Mouse (Mus musculus): ENCODE data around the gene Metrn.

GRCm38 (mm10) chr17:25843636-25844395, 46.9 kb upstream of the Metrn start:
- TF ChIP-seq USF1 (IDR thresholded peaks at IDR 0.05; ENCODE audit: low read depth), result no peak
- no peak for TF ChIP-seq POLR2A (IDR thresholded peaks at IDR 0.05; ENCODE audit: insufficient read length, low read depth)
- TF ChIP-seq MYOG (IDR thresholded peaks at IDR 0.05; ENCODE audit: control insufficient read depth in 1 of 3, insufficient read depth in 1 of 3, insufficient read length in 2 of 3, low read depth in 2 of 3), result no peak
- no peak for TF ChIP-seq MAX (IDR thresholded peaks at IDR 0.05; ENCODE audit: low read depth)
- TF ChIP-seq E2F4 (IDR thresholded peaks at IDR 0.05; ENCODE audit: insufficient read depth), result no peak
- no peak for TF ChIP-seq MYOD1 (IDR thresholded peaks at IDR 0.05; ENCODE audit: control insufficient read depth in 1 of 3, insufficient read length in 2 of 3, low read depth in 2 of 3)
- no peak for TF ChIP-seq POLR2AphosphoS2 (IDR thresholded peaks at IDR 0.05; ENCODE audit: insufficient read length, low read depth)
- no peak for TF ChIP-seq TCF12 (IDR thresholded peaks at IDR 0.05; ENCODE audit: insufficient read depth, poor library complexity, severe bottlenecking)
- TF ChIP-seq SRF (IDR thresholded peaks at IDR 0.05; ENCODE audit: control insufficient read depth, insufficient read length, low read depth), result no peak
